Mouse (Mus musculus) spleen, adult 2 months (tissue): ENCODE measurements around the gene Kcnab1.

Experiments
- CTCF ChIP-seq: fragments of 200-500 bp; IDR thresholded peaks from 2 replicates; pipeline ENCODE4 v1.5.1; 2011; ENCODE audit warnings: mild to moderate bottlenecking, inconsistent platforms; ENCODE audit not compliant: insufficient read depth, insufficient read length, insufficient replicate concordance; ENCODE audit errors: extremely low read depth
- POLR2A ChIP-seq: fragments of 200-500 bp; IDR thresholded peaks from 2 replicates; pipeline ENCODE4 v1.6.1; 2011; ENCODE audit warnings: low read depth, low read length, inconsistent platforms

GRCm38 (mm10) chr3:65220287-65220686 is 111.1 kb downstream of the Kcnab1 start:
- TF ChIP-seq POLR2A (no peak), CTCF (no peak)
